Mouse (Mus musculus) cerebellum, adult 11-12 months (tissue): ENCODE data around the gene Gm5168.
"Not testable (repeated sequence)": the region's sequence is repeated elsewhere in the genome, so short reads cannot be mapped to it uniquely, and the experiment has no call there.

Experiments used
- DNase-seq: peaks from one replicate; pipeline ENCODE4 v3.0.0; 2022

Gm5168 gene

DNA sequence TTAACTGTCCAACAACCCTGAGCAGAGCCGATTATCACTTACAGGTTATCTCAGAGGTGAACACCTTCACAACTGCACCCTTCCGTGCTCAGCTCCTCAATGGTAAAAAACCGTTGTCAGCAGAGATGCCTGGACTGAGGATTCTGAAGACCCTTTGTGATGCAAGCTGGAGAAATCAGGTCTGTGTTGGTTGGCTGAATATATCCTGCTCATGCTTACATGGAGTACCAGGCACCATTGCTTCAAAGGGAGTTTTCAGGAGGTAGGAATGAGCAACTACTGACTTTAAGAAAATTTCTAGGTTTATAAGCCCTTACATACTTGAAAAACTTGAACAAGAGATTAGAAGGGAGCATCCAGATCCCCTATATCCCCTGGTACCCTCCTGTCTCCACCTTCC lies at the start of gene Gm5168:
Gene Gm5168, minus strand, starts transcription at position 101 of the 400 bp plus-strand sequence.
- DNase-seq, result not testable (repeated sequence)
